Mouse (Mus musculus) mature B cell (primary cell): ENCODE measurements around the gene 9130204L05Rik.

Experiments
- in situ Hi-C: fragments of 300-500 bp; cut with MboI; formaldehyde crosslinking; loops from 2 replicates; pipeline ENCODE4 v1.14.3; 2019

9130204L05Rik gene

GRCm38 (mm10) chr3:91090703-91091102, at the start of gene 9130204L05Rik:
9130204L05Rik (minus strand) TSS chr3:91090803.
- in situ Hi-C loops, result no loop called here

- in situ Hi-C loops, result no loop called here
Observed at GRCm38 (mm10) chr3:91108696-91109095, 18.1 kb upstream of the 9130204L05Rik start.

GRCm38 (mm10) chr3:91059211-91059610, 31.4 kb downstream of the 9130204L05Rik start:
- in situ Hi-C loops, result no loop called here

- in situ Hi-C loops, result no loop called here
Observed at GRCm38 (mm10) chr3:91052654-91053053, 37.9 kb downstream of the 9130204L05Rik start.
